Mouse (Mus musculus) CH12.LX (cell line): ENCODE data around the gene Apoc2. TPM values are rescaled to one million over a fixed set of nuclear protein-coding genes. Genes with fewer than 3 reads are reported as not detected.

Source experiments
- DNase-seq: peaks from one replicate; pipeline ENCODE4 v3.0.0-alpha.2; 2013; ENCODE audit errors: extremely low read depth
- H3K27ac ChIP-seq: 2 replicates; pipeline ENCODE4 v1.5.1; 2012; ENCODE audit warnings: low read depth, mild to moderate bottlenecking, control low read depth, moderate library complexity; ENCODE audit not compliant: insufficient read depth
- H3K27me3 ChIP-seq: replicated peaks from 2 replicates; pipeline ENCODE3; 2012; ENCODE audit warnings: inconsistent platforms
- H3K36me3 ChIP-seq, 2 experiments: replicated peaks in 1 of 2; 2 replicates each; pipeline versions ENCODE3 to v1.6.1; 2012; ENCODE audit warnings: inconsistent platforms in 1 of 2, low read length in 1 of 2, mild to moderate bottlenecking in 1 of 2, mixed read lengths in 1 of 2, moderate library complexity in 1 of 2; ENCODE audit not compliant: control insufficient read depth in 1 of 2, insufficient read depth in 1 of 2
- H3K4me1 ChIP-seq, 2 experiments: 2 replicates each; pipeline ENCODE4 v1.6.1; 2012; ENCODE audit warnings: inconsistent platforms in 1 of 2, moderate library complexity in 1 of 2; ENCODE audit not compliant: insufficient read depth in 2 of 2, control insufficient read depth in 1 of 2
- H3K4me2 ChIP-seq: 2 replicates; pipeline ENCODE4 v1.6.1; 2012; ENCODE audit warnings: low read depth, mild to moderate bottlenecking, control low read depth; ENCODE audit not compliant: poor library complexity, insufficient read depth, severe bottlenecking
- H3K4me3 ChIP-seq, 3 experiments: fragments of 150-350 bp in 1 of 3; sonication (generic) in 1 of 3; replicated peaks in 1 of 3; 2 replicates each; pipeline versions ENCODE3 to v1.5.1; 2011 to 2012; ENCODE audit warnings: low read depth in 2 of 3, low read length in 2 of 3, mild to moderate bottlenecking in 2 of 3, moderate library complexity in 2 of 3, control low read depth in 1 of 3, improper control_type of control experiment in 1 of 3, inconsistent platforms in 1 of 3, mixed read lengths in 1 of 3; ENCODE audit not compliant: poor library complexity in 1 of 3
- H3K79me2 ChIP-seq: replicated peaks from 2 replicates; pipeline ENCODE4 v1.6.1; 2012; ENCODE audit warnings: mild to moderate bottlenecking, moderate library complexity; ENCODE audit not compliant: control insufficient read depth, poor library complexity, insufficient read depth, severe bottlenecking; ENCODE audit errors: extremely low read depth
- H3K9ac ChIP-seq: 2 replicates; pipeline ENCODE4 v1.6.1; 2012; ENCODE audit warnings: low read depth, mild to moderate bottlenecking, control low read depth, moderate library complexity; ENCODE audit not compliant: insufficient read depth
- H3K9me3 ChIP-seq: replicated peaks from 2 replicates; pipeline ENCODE3; 2012; ENCODE audit warnings: low read length, inconsistent platforms, mixed read lengths
- BHLHE40 ChIP-seq: IDR thresholded peaks from 2 replicates; pipeline ENCODE4 v1.6.1; 2011; ENCODE audit warnings: mild to moderate bottlenecking, low read depth, low read length, improper control_type of control experiment
- CHD1 ChIP-seq: IDR thresholded peaks from 2 replicates; pipeline ENCODE4 v1.6.1; 2012; ENCODE audit warnings: low read depth, low read length, improper control_type of control experiment, inconsistent platforms
- CHD2 ChIP-seq: IDR thresholded peaks from 2 replicates; pipeline ENCODE4 v1.6.1; 2011; ENCODE audit warnings: low read length, improper control_type of control experiment
- ELF1 ChIP-seq: IDR thresholded peaks from 2 replicates; pipeline ENCODE4 v1.6.1; 2014; ENCODE audit warnings: low read depth, mild to moderate bottlenecking, inconsistent platforms, low read length, improper control_type of control experiment
- IRF4 ChIP-seq: IDR thresholded peaks from 2 replicates; pipeline ENCODE4 v1.6.1; 2014; ENCODE audit warnings: low read depth, mild to moderate bottlenecking, inconsistent platforms, low read length, improper control_type of control experiment
- JUND ChIP-seq: conservative IDR thresholded peaks from 2 replicates; pipeline ENCODE4 v1.6.1; 2011; ENCODE audit warnings: low read depth, low read length, improper control_type of control experiment
- KAT2A ChIP-seq: IDR thresholded peaks from 2 replicates; pipeline ENCODE4 v1.6.1; 2012; ENCODE audit warnings: low read length, improper control_type of control experiment, inconsistent platforms; ENCODE audit not compliant: insufficient replicate concordance
- MEF2A ChIP-seq: IDR thresholded peaks from 2 replicates; pipeline ENCODE4 v1.6.1; 2014; ENCODE audit warnings: low read depth, mild to moderate bottlenecking, inconsistent platforms, low read length, improper control_type of control experiment, borderline replicate concordance
- PAX5 ChIP-seq: IDR thresholded peaks from 2 replicates; pipeline ENCODE4 v1.6.1; 2012; ENCODE audit warnings: low read length, inconsistent platforms, mixed read lengths
- RAD21 ChIP-seq: IDR thresholded peaks from 2 replicates; pipeline ENCODE4 v1.6.1; 2011; ENCODE audit warnings: low read depth, mild to moderate bottlenecking, low read length, improper control_type of control experiment, moderate library complexity
- SIN3A ChIP-seq: IDR thresholded peaks from 2 replicates; pipeline ENCODE4 v1.6.1; 2012; ENCODE audit warnings: low read length, improper control_type of control experiment, inconsistent platforms
- SMC3 ChIP-seq: IDR thresholded peaks from 2 replicates; pipeline ENCODE4 v1.6.1; 2011; ENCODE audit warnings: low read depth, low read length, improper control_type of control experiment
- USF2 ChIP-seq: conservative IDR thresholded peaks from 2 replicates; pipeline ENCODE4 v1.6.1; 2011; ENCODE audit warnings: low read depth, low read length, improper control_type of control experiment
- ZKSCAN1 ChIP-seq: IDR thresholded peaks from 2 replicates; pipeline ENCODE4 v1.6.1; 2012; ENCODE audit warnings: low read depth, inconsistent platforms, low read length, improper control_type of control experiment, borderline replicate concordance
- ZMIZ1 ChIP-seq: IDR thresholded peaks from 2 replicates; pipeline ENCODE4 v1.6.1; 2012; ENCODE audit warnings: low read depth, mild to moderate bottlenecking, inconsistent platforms, low read length, improper control_type of control experiment
- ZNF384 ChIP-seq: IDR thresholded peaks from 2 replicates; pipeline ENCODE4 v1.6.1; 2012; ENCODE audit warnings: low read depth, low read length, improper control_type of control experiment, inconsistent platforms
- dilution Hi-C: fragments of 300-500 bp; cut with MboI; formaldehyde crosslinking; loops from 2 replicates; pipeline ENCODE4 v1.14.3; 2020; ENCODE audit warnings: low sequenced_read_pairs; ENCODE audit not compliant: extremely low pct_unique_long_range_greater_than_20kb, extremely low pct_ligation_motif_present
- in situ Hi-C: fragments of 300-500 bp; cut with MboI; formaldehyde crosslinking; loops from 3 replicates; pipeline ENCODE4 v1.14.3; 2019; ENCODE audit warnings: low sequenced_read_pairs, low pct_ligation_motif_present, low pct_unique_long_range_greater_than_20kb, mixed read lengths
- polyA plus RNA-seq: library from polyadenylated mRNA; unstranded; fragments of >175 nt; gene quantifications from 2 replicates; pipeline ENCODE4 v1.2.1, GENCODE M21; 2012; ENCODE audit warnings: low read depth; ENCODE audit not compliant: insufficient read length
- total RNA-seq, 2 experiments: library from RNA; depleted of rRNA; stranded (reverse); fragments of 300-350 nt in 1 of 2; fragments of >200 nt in 1 of 2; gene quantifications; 2 replicates each; pipeline ENCODE4 v1.2.3; 2012 to 2014

The Apoc2 gene
- total RNA-seq (2012; rRNA removed) (not detected in 2 replicates), total RNA-seq (2014; rRNA removed) (not detected in 2 replicates), polyA plus RNA-seq (not detected in 2 replicates)

- H3K9ac ChIP-seq: no peak within 1 kb of the TSS
- no peak for TF ChIP-seq PAX5
- no peak for TF ChIP-seq JUND
- TF ChIP-seq ZKSCAN1: no peak
- no peak for TF ChIP-seq ZMIZ1
- no peak for TF ChIP-seq IRF4
- no peak for TF ChIP-seq SIN3A
- TF ChIP-seq RAD21: no peak
- no peak for TF ChIP-seq ZNF384
- no peak for TF ChIP-seq SMC3
- no peak for TF ChIP-seq BHLHE40
- no peak for TF ChIP-seq CHD1
- no peaks in the 10 kb centered on the region for H3K36me3 ChIP-seq
- peaks cover 3% of the 10 kb centered on the region for H3K27me3 ChIP-seq
- H3K79me2 ChIP-seq: no peaks in the 10 kb centered on the region
- H3K4me3 ChIP-seq: no peak within 1 kb of the TSS
- no peak within 1 kb of the TSS for H3K4me2 ChIP-seq
- in situ Hi-C loops (no loop called here), dilution Hi-C loops (no loop called here)
- no peak for DNase-seq
- H3K27ac ChIP-seq: no peak within 1 kb of the TSS
- H3K9me3 ChIP-seq: no peaks in the 10 kb centered on the region
- peaks cover 0 to 2% of the 10 kb centered on the region in 2 experiments; a peak in 1 of 4 replicates for H3K4me1 ChIP-seq
These were observed at the start of gene Apoc2 for GRCm38 (mm10) chr7:19677872-19678271. Gene Apoc2 (minus strand): TSS chr7:19677941.

GRCm38 (mm10) chr7:19726541-19726940 is 48.8 kb upstream of the Apoc2 start:
- peaks cover 10 to 28% of the 10 kb centered on the region in 2 experiments for H3K4me1 ChIP-seq
- dilution Hi-C loops: no loop called here
- H3K36me3 ChIP-seq: peaks cover 16 to 48% of the 10 kb centered on the region in 2 experiments
- DNase-seq: no peak
- H3K79me2 ChIP-seq: no peaks in the 10 kb centered on the region
- no peak for TF ChIP-seq KAT2A
- no peak for TF ChIP-seq CHD1
- TF ChIP-seq USF2: no peak
- no peak for TF ChIP-seq ELF1
- TF ChIP-seq BHLHE40: no peak
- no peaks in the 10 kb centered on the region for H3K27me3 ChIP-seq
- in situ Hi-C loops: no loop called here
- H3K27ac ChIP-seq: no peak overlapping the region
- H3K9me3 ChIP-seq: peaks cover 2% of the 10 kb centered on the region
- no peak overlapping the region for H3K4me2 ChIP-seq
- H3K9ac ChIP-seq: no peak overlapping the region
- H3K4me3 ChIP-seq: no peak overlapping the region

GRCm38 (mm10) chr7:19724167-19724566 is 46.4 kb upstream of the Apoc2 start:
- Histone ChIP-seq H3K27me3 (no peaks in the 10 kb centered on the region), H3K4me2 (no peak overlapping the region), H3K79me2 (no peaks in the 10 kb centered on the region), H3K9me3 (peaks cover 9% of the 10 kb centered on the region), H3K27ac (no peak overlapping the region), H3K4me1 (peaks cover 8 to 24% of the 10 kb centered on the region in 2 experiments), H3K4me3 (no peak overlapping the region), H3K9ac (no peak overlapping the region), H3K36me3 (peaks cover 2 to 31% of the 10 kb centered on the region in 2 experiments)
- TF ChIP-seq MEF2A: no peak
- no peak for TF ChIP-seq CHD2
- in situ Hi-C loops: no loop called here
- DNase-seq: no peak
- dilution Hi-C loops: no loop called here
